ENCODE assay signal across 22 mouse cellular contexts in the genomic region with DNA sequence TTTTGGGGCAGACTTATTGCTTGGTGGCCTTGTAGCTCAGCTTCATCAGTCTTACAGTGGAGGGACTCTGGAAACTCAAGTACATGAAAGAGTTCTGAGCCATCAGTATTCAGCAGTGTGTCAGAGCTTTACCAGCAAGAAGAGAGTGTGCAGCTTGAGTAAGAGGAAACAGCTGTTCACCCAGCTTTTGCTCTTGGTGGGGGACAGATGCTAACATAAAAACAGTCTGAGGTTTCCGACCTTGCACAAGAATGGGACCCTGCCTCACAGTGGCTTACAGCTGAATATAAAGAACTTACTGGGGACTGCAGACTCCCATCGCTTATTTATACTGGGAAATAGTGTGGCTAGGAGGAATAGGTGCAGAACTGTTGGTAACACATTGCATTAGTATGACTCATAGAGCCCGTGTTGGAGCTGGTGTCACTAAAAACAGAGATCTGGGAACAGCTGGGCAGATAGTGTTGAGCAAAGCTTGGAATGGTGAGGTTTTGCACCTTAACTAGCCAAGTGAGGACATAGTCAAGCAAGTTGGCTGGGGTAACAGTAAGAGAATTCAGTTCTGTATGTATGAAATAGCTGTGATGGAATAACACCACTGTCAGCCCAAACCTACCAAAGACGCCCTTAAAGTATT. TPM values are rescaled to one million over a fixed set of nuclear protein-coding genes. Genes with fewer than 3 reads are reported as not detected.
DNase-seq lines count a peak whose midpoint lies in the region; ATAC-seq and TF ChIP-seq lines count a peak whose summit lies in the region.
"Had no signal": no experiment of that assay in that cellular context is flagged by ENCODE, and none has a peak within 500 bp of the region (broad histone marks: within the 10 kb centered on the region; RNA-seq: fewer than 3 reads in every experiment).

No protein-coding gene starts in this region.

- no peak overlapping the region for H3K9ac ChIP-seq in limb, embryonic 12.5 days (replicated peaks)
- H3K9ac ChIP-seq: liver, embryonic 12.5 days; neural tube, embryonic 12.5 days had no signal

- no peak overlapping the region for H3K4me2 ChIP-seq in limb, embryonic 12.5 days
- H3K4me2 ChIP-seq: liver, embryonic 12.5 days; neural tube, embryonic 12.5 days had no signal

- H3K4me1 ChIP-seq in limb, embryonic 12.5 days (replicated peaks), result no peaks in the 10 kb centered on the region
- no peaks in the 10 kb centered on the region for H3K4me1 ChIP-seq in limb, embryonic 10.5 days
- peaks cover 2% of the 10 kb centered on the region; the same call in 1 of the 2 replicates for H3K4me1 ChIP-seq in thymus, adult 2 months (replicated peaks; ENCODE audit: control insufficient read depth, insufficient read depth, low read length)
- H3K4me1 ChIP-seq: hindbrain, embryonic 10.5 days; liver, embryonic 12.5 days; neural tube, embryonic 12.5 days had no signal

- H3K4me3 ChIP-seq in limb, embryonic 12.5 days (replicated peaks), result no peak overlapping the region
- no peak overlapping the region for H3K4me3 ChIP-seq in limb, embryonic 10.5 days
- H3K4me3 ChIP-seq in thymus, adult 2 months (ENCODE audit: control insufficient read depth, insufficient read depth, low read length), result no peak overlapping the region
- H3K4me3 ChIP-seq: heart, adult 2 months; hindbrain, embryonic 10.5 days; layer of hippocampus, adult 2 months; liver, embryonic 12.5 days; neural tube, embryonic 12.5 days had no signal

- TF ChIP-seq POLR2A in thymus, adult 2 months (IDR thresholded peaks at IDR 0.05; ENCODE audit: control insufficient read depth, extremely low read depth, insufficient read depth, low read length, poor library complexity), result no peak

- H3K27ac ChIP-seq in limb, embryonic 12.5 days, result no peak overlapping the region
- no peak overlapping the region for H3K27ac ChIP-seq in limb, embryonic 10.5 days
- H3K27ac ChIP-seq in thymus, adult 2 months (ENCODE audit: control insufficient read depth, insufficient read depth, low read length), result no peak overlapping the region
- H3K27ac ChIP-seq: heart, adult 2 months; hindbrain, embryonic 10.5 days; layer of hippocampus, adult 2 months; liver, embryonic 12.5 days; neural tube, embryonic 12.5 days had no signal

- H3K36me3 ChIP-seq in limb, embryonic 12.5 days, result no peaks in the 10 kb centered on the region
- H3K36me3 ChIP-seq in limb, embryonic 10.5 days, result no peaks in the 10 kb centered on the region
- H3K36me3 ChIP-seq in thymus, adult 2 months (ENCODE audit: control insufficient read depth, insufficient read depth, low read length), result no peaks in the 10 kb centered on the region
- H3K36me3 ChIP-seq: G1E; hindbrain, embryonic 10.5 days; liver, embryonic 12.5 days; neural tube, embryonic 12.5 days had no signal

- no peaks in the 10 kb centered on the region for H3K27me3 ChIP-seq in limb, embryonic 12.5 days
- H3K27me3 ChIP-seq in limb, embryonic 10.5 days (ENCODE audit: low read depth, poor library complexity, severe bottlenecking), result no peaks in the 10 kb centered on the region
- H3K27me3 ChIP-seq in thymus, adult 2 months (ENCODE audit: control insufficient read depth, insufficient read depth, low read length), result no peaks in the 10 kb centered on the region
- H3K27me3 ChIP-seq: liver, embryonic 12.5 days; neural tube, embryonic 12.5 days had no signal

- ATAC-seq in limb, embryonic 12.5 days (ENCODE audit: insufficient number of reproducible peaks, insufficient read depth, low FRiP score, low TSS enrichment, low read depth), result peak; percentile 20; the same call in 1 of the 2 replicates
- ATAC-seq: activated CD4-positive, CD25-positive, alpha-beta regulatory T cell, adult 4 months; liver, embryonic 12.5 days; midbrain, embryonic 16.5 days had no signal

- 76% methylated on average over 4 of the region's 4 CpGs for WGBS in limb, embryonic 12.5 days
- WGBS in limb, embryonic 10.5 days, result 82% methylated on average over 4 of the region's 4 CpGs
- WGBS in thymus, adult 2 months, result 29% methylated on average over 4 of the region's 4 CpGs

- no peaks in the 10 kb centered on the region for H3K9me3 ChIP-seq in limb, embryonic 12.5 days
- H3K9me3 ChIP-seq in limb, embryonic 10.5 days (replicated peaks), result no peaks in the 10 kb centered on the region
- H3K9me3 ChIP-seq: G1E; hindbrain, embryonic 10.5 days; liver, embryonic 12.5 days; neural tube, embryonic 12.5 days had no signal

- DNase-seq in limb, embryonic 10.5 days (ENCODE audit: low spot score), result no peak
- DNase-seq in c-Kit-positive CD71-negative TER-119-negative erythroid progenitor cells, embryonic 14.5 days (ENCODE audit: low read depth), result peak; percentile 16
- DNase-seq in thymus, adult 2 months, result peak; percentile 22
- DNase-seq in cerebellum, postnatal 14 days, result no peak
- no peak for DNase-seq in urinary bladder, postnatal 36 days (ENCODE audit: low spot score in 2 of 2)
- no peak for DNase-seq in embryo, embryonic 9.5 days (ENCODE audit: extremely low spot score)
- DNase-seq: cerebellum, adult 11-12 months; cerebellum, postnatal 25 days; gastrocnemius, postnatal 14 days; heart, adult 2 months; kidney, adult 2 months; kidney, postnatal 10 days; lung, adult 2 months had no signal

- TF ChIP-seq CTCF in thymus, adult 2 months (IDR thresholded peaks at IDR 0.05; ENCODE audit: borderline replicate concordance, control insufficient read depth, extremely low read depth, insufficient read depth, low read length, poor library complexity), result no peak

RNA-seq across cellular contexts. Expression of gene Tmed3, which starts 37.4 kb away (rescaled TPM):
- polyA plus RNA-seq in limb, embryonic 12.5 days (2016; fragmentation: Nextera tagmentation; extraction: Ambion mirVana), result 59.9 and 65.9 TPM in 2 replicates
- 38.9 and 50.1 TPM in 2 replicates for polyA plus RNA-seq in limb, embryonic 10.5 days (2016; fragmentation: Nextera tagmentation; extraction: Ambion mirVana)
- polyA plus RNA-seq in thymus, adult 2 months (2012; rRNA removed), result 39.1 and 44.1 TPM in 2 replicates

RNA-seq across cellular contexts. Expression of gene Minar1, which starts 44.5 kb away (rescaled TPM):
- 0.35 and 0.39 TPM in 2 replicates for polyA plus RNA-seq in limb, embryonic 12.5 days (2016; fragmentation: Nextera tagmentation; extraction: Ambion mirVana)
- 0.25 and 0.26 TPM in 2 replicates for polyA plus RNA-seq in limb, embryonic 10.5 days (2016; fragmentation: Nextera tagmentation; extraction: Ambion mirVana)
- polyA plus RNA-seq in thymus, adult 2 months (2012; rRNA removed), result 0.04 and 0.05 TPM in 2 replicates
- polyA plus RNA-seq: forebrain, embryonic 11.5 days; G1E; heart, adult 2 months; liver, embryonic 12.5 days; lung, adult 2 months had no signal

Comparison
In these comparisons a context has a peak if more than half of its experiments do, and no peak if none do; other contexts are left out.
1. DNase-seq: peak in c-Kit-positive CD71-negative TER-119-negative erythroid progenitor cells, embryonic 14.5 days (single experiment) and thymus, adult 2 months (single experiment); none in limb, embryonic 10.5 days (single experiment), cerebellum, postnatal 14 days (0 of 2), urinary bladder, postnatal 36 days (0 of 2) and embryo, embryonic 9.5 days (single experiment).